Comparison of ENCODE assay signal across 8 mouse cellular contexts in the genomic region with DNA sequence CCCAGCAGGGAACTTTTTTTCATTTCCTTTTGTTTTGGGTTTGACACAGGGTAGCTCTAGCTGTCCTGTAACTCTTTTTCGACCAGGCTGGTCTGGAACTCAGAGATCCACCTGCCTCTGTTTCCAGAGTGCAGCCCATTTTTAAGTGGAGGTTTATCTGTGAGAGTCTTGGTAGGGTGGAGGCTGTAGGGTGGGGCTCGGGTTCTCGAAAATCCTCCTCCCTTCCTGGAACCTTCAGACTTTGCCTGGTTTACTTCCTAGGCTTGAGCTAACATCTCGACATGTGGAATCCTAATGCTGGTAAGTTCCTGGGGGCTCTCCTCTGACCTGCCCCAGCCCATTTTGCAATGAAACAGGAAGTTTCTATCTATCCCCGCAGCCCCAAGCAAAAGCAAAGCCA. TPM values are rescaled to one million over a fixed set of nuclear protein-coding genes. Genes with fewer than 3 reads are reported as not detected.
A peak's percentile ranks its signal among the peaks of the same experiment; 100 is the strongest.
DNase-seq lines count a peak whose midpoint lies in the region; ATAC-seq lines count a peak whose summit lies in the region.

No protein-coding gene starts in this region.

- peak overlapping the region; percentile 73 for H3K4me2 ChIP-seq in lung, embryonic 15.5 days
- peak overlapping the region; percentile 49 for H3K4me2 ChIP-seq in embryonic facial prominence, embryonic 14.5 days (ENCODE audit: low read depth, low read length)
- peak overlapping the region; percentile 60 for H3K4me2 ChIP-seq in intestine, embryonic 16.5 days (ENCODE audit: low read depth, low read length)
- H3K4me2 ChIP-seq in neural tube, embryonic 14.5 days (ENCODE audit: low read depth, low read length): peak overlapping the region; percentile 66

- H3K4me1 ChIP-seq in lung, embryonic 15.5 days: 0 out of 2 replicates have a peak, but pooled peaks cover 3% of the 10 kb centered on the region
- no peaks in the 10 kb centered on the region for H3K4me1 ChIP-seq in embryonic facial prominence, embryonic 14.5 days (ENCODE audit: control insufficient read depth, insufficient read depth, low read length)
- H3K4me1 ChIP-seq in intestine, embryonic 16.5 days (ENCODE audit: control insufficient read depth, insufficient read depth, low read length): peaks cover 14% of the 10 kb centered on the region
- 0 out of 2 replicates have a peak, but pooled peaks cover 8% of the 10 kb centered on the region for H3K4me1 ChIP-seq in neural tube, embryonic 14.5 days (ENCODE audit: control insufficient read depth, insufficient read depth, low read length)

- no peak overlapping the region for H3K27ac ChIP-seq in lung, embryonic 15.5 days
- no peak overlapping the region for H3K27ac ChIP-seq in embryonic facial prominence, embryonic 14.5 days (replicated peaks; ENCODE audit: low read depth, low read length)
- H3K27ac ChIP-seq in intestine, embryonic 16.5 days (ENCODE audit: low read length): peak overlapping the region; percentile 50; the same call in 1 of the 2 replicates
- no peak overlapping the region for H3K27ac ChIP-seq in neural tube, embryonic 14.5 days (ENCODE audit: low read depth, low read length)

- H3K27me3 ChIP-seq in lung, embryonic 15.5 days: no peaks in the 10 kb centered on the region
- no peaks in the 10 kb centered on the region for H3K27me3 ChIP-seq in embryonic facial prominence, embryonic 14.5 days (replicated peaks; ENCODE audit: control insufficient read depth, insufficient read depth, low read length)
- no peaks in the 10 kb centered on the region for H3K27me3 ChIP-seq in intestine, embryonic 16.5 days (replicated peaks; ENCODE audit: control insufficient read depth, insufficient read depth, low read length)
- H3K27me3 ChIP-seq in neural tube, embryonic 14.5 days (ENCODE audit: control insufficient read depth, insufficient read depth, low read length): no peaks in the 10 kb centered on the region

- no peak for DNase-seq in lung, postnatal 14 days
- DNase-seq in embryonic facial prominence, embryonic 14.5 days (ENCODE audit: low spot score): no peak
- DNase-seq in ovary, postnatal 36 days (ENCODE audit: low spot score): no peak
- DNase-seq in cerebellum, adult 9-10 months: no peak

- no peaks in the 10 kb centered on the region for H3K9me3 ChIP-seq in lung, embryonic 15.5 days
- no peaks in the 10 kb centered on the region for H3K9me3 ChIP-seq in embryonic facial prominence, embryonic 14.5 days (ENCODE audit: control insufficient read depth, low read length)
- no peaks in the 10 kb centered on the region for H3K9me3 ChIP-seq in intestine, embryonic 16.5 days (ENCODE audit: control insufficient read depth, low read length)
- H3K9me3 ChIP-seq in neural tube, embryonic 14.5 days (ENCODE audit: control insufficient read depth, low read length): no peaks in the 10 kb centered on the region

- no peaks in the 10 kb centered on the region for H3K36me3 ChIP-seq in lung, embryonic 15.5 days
- 0 out of 2 replicates have a peak, but pooled peaks cover 4% of the 10 kb centered on the region for H3K36me3 ChIP-seq in embryonic facial prominence, embryonic 14.5 days (ENCODE audit: control insufficient read depth, insufficient read depth, low read length)
- H3K36me3 ChIP-seq in intestine, embryonic 16.5 days (ENCODE audit: control insufficient read depth, insufficient read depth, low read length): no peaks in the 10 kb centered on the region
- peaks cover 3% of the 10 kb centered on the region; the same call in 1 of the 2 replicates for H3K36me3 ChIP-seq in neural tube, embryonic 14.5 days (ENCODE audit: control insufficient read depth, insufficient read depth, low read length)

- H3K9ac ChIP-seq in lung, embryonic 15.5 days: no peak overlapping the region
- H3K9ac ChIP-seq in embryonic facial prominence, embryonic 14.5 days (ENCODE audit: low read depth, low read length): no peak overlapping the region
- 0 out of 2 replicates have a peak overlapping the region, but pooled peaks have one; percentile 50 for H3K9ac ChIP-seq in intestine, embryonic 16.5 days (ENCODE audit: low read depth, low read length)
- no peak overlapping the region; the same call in 1 of the 2 replicates for H3K9ac ChIP-seq in neural tube, embryonic 14.5 days (replicated peaks; ENCODE audit: low read depth, low read length)

- 45% methylated on average over 5 of the region's 5 CpGs for WGBS in lung, embryonic 15.5 days
- WGBS in embryonic facial prominence, embryonic 14.5 days: 65% methylated on average over 5 of the region's 5 CpGs
- 48% methylated on average over 5 of the region's 5 CpGs for WGBS in intestine, embryonic 16.5 days
- 72% methylated on average over 5 of the region's 5 CpGs for WGBS in neural tube, embryonic 14.5 days

- H3K4me3 ChIP-seq in lung, embryonic 15.5 days: peak overlapping the region; percentile 48; the same call in 1 of the 2 replicates
- peak overlapping the region; percentile 39; the same call in 1 of the 2 replicates for H3K4me3 ChIP-seq in embryonic facial prominence, embryonic 14.5 days (ENCODE audit: low read depth, low read length)
- H3K4me3 ChIP-seq in intestine, embryonic 16.5 days (ENCODE audit: low read length): peak overlapping the region; percentile 62
- no peak overlapping the region for H3K4me3 ChIP-seq in neural tube, embryonic 14.5 days (ENCODE audit: low read depth, low read length)

- ATAC-seq in lung, embryonic 15.5 days (ENCODE audit: borderline replicate concordance, extremely low read depth, low FRiP score, low TSS enrichment): no peak
- ATAC-seq in embryonic facial prominence, embryonic 14.5 days (ENCODE audit: low read depth): no peak
- ATAC-seq in intestine, embryonic 16.5 days: peak; percentile 24
- no peak for ATAC-seq in neural tube, embryonic 14.5 days (ENCODE audit: low read depth)
- no peak for ATAC-seq in inflammation-experienced regulatory T-cells, adult 6 months

RNA-seq across cellular contexts. Expression of a gene that starts 1.0 kb away (rescaled TPM):
- polyA plus RNA-seq in lung, embryonic 15.5 days (2015; fragmentation: Nextera tagmentation; extraction: Ambion mirVana): 69.4 and 71.4 TPM in 2 replicates
- 95.9 and 97.6 TPM in 2 replicates for polyA plus RNA-seq in embryonic facial prominence, embryonic 14.5 days (2014; fragmentation: Nextera tagmentation; extraction: Ambion mirVana)
- 173 and 182 TPM in 2 replicates for polyA plus RNA-seq in intestine, embryonic 16.5 days (2015; fragmentation: Nextera tagmentation; extraction: Ambion mirVana)
- 85.8 and 104 TPM in 2 replicates for polyA plus RNA-seq in neural tube, embryonic 14.5 days (2014; fragmentation: Nextera tagmentation; extraction: Ambion mirVana)
- polyA plus RNA-seq in inflammation-experienced regulatory T-cells, adult 6 months (2017; shearing (Covaris generic)): 1,000 to 10,000 TPM; 1,063 to 1,565 (median 1,138) TPM

RNA-seq across cellular contexts. Expression of a gene that starts 10.5 kb away (rescaled TPM):
- 217 TPM in 2 replicates for polyA plus RNA-seq in lung, embryonic 15.5 days (2015; fragmentation: Nextera tagmentation; extraction: Ambion mirVana)
- polyA plus RNA-seq in embryonic facial prominence, embryonic 14.5 days (2014; fragmentation: Nextera tagmentation; extraction: Ambion mirVana): 276 and 279 TPM in 2 replicates
- polyA plus RNA-seq in intestine, embryonic 16.5 days (2015; fragmentation: Nextera tagmentation; extraction: Ambion mirVana): 138 and 152 TPM in 2 replicates
- 159 and 160 TPM in 2 replicates for polyA plus RNA-seq in neural tube, embryonic 14.5 days (2014; fragmentation: Nextera tagmentation; extraction: Ambion mirVana)
- polyA plus RNA-seq in inflammation-experienced regulatory T-cells, adult 6 months (2017; shearing (Covaris generic)): 100 to 1,000 TPM; 156 to 225 (median 201) TPM

RNA-seq across cellular contexts. Expression of a gene that starts 14.7 kb away (rescaled TPM):
- 0.59 and 0.82 TPM in 2 replicates for polyA plus RNA-seq in lung, embryonic 15.5 days (2015; fragmentation: Nextera tagmentation; extraction: Ambion mirVana)
- polyA plus RNA-seq in embryonic facial prominence, embryonic 14.5 days (2014; fragmentation: Nextera tagmentation; extraction: Ambion mirVana): 0.26 and 0.96 TPM in 2 replicates
- 0.75 and 0.88 TPM in 2 replicates for polyA plus RNA-seq in intestine, embryonic 16.5 days (2015; fragmentation: Nextera tagmentation; extraction: Ambion mirVana)
- 0.22 and 0.82 TPM in 2 replicates for polyA plus RNA-seq in neural tube, embryonic 14.5 days (2014; fragmentation: Nextera tagmentation; extraction: Ambion mirVana)
- polyA plus RNA-seq in inflammation-experienced regulatory T-cells, adult 6 months (2017; shearing (Covaris generic)): not detected

RNA-seq across cellular contexts. Expression of a gene that starts 43.7 kb away (rescaled TPM):
- polyA plus RNA-seq in lung, embryonic 15.5 days (2015; fragmentation: Nextera tagmentation; extraction: Ambion mirVana): not detected in 2 replicates
- 3.2 and 5.2 TPM in 2 replicates for polyA plus RNA-seq in embryonic facial prominence, embryonic 14.5 days (2014; fragmentation: Nextera tagmentation; extraction: Ambion mirVana)
- 5.5 TPM in 1 of 2 replicates, not detected in the other for polyA plus RNA-seq in intestine, embryonic 16.5 days (2015; fragmentation: Nextera tagmentation; extraction: Ambion mirVana)
- polyA plus RNA-seq in neural tube, embryonic 14.5 days (2014; fragmentation: Nextera tagmentation; extraction: Ambion mirVana): 8.5 TPM in 1 of 2 replicates, not detected in the other
- not detected for polyA plus RNA-seq in inflammation-experienced regulatory T-cells, adult 6 months (2017; shearing (Covaris generic))

RNA-seq across cellular contexts. Expression of a gene that starts 53.9 kb away (rescaled TPM):
- polyA plus RNA-seq in lung, embryonic 15.5 days (2015; fragmentation: Nextera tagmentation; extraction: Ambion mirVana): 10.6 TPM in 2 replicates
- polyA plus RNA-seq in embryonic facial prominence, embryonic 14.5 days (2014; fragmentation: Nextera tagmentation; extraction: Ambion mirVana): 15.5 and 16.5 TPM in 2 replicates
- polyA plus RNA-seq in intestine, embryonic 16.5 days (2015; fragmentation: Nextera tagmentation; extraction: Ambion mirVana): 6.8 and 7.2 TPM in 2 replicates
- 5.3 and 6.3 TPM in 2 replicates for polyA plus RNA-seq in neural tube, embryonic 14.5 days (2014; fragmentation: Nextera tagmentation; extraction: Ambion mirVana)
- 10 to 100 TPM; 19.1 to 23.3 (median 22.6) TPM for polyA plus RNA-seq in inflammation-experienced regulatory T-cells, adult 6 months (2017; shearing (Covaris generic))
